Mouse (Mus musculus): ENCODE data around the gene Nalcn.
A peak's percentile ranks its signal among the peaks of the same experiment; 100 is the strongest.
"Not testable (repeated sequence)": the region's sequence is repeated elsewhere in the genome, so short reads cannot be mapped to it uniquely, and the experiment has no call there.

Nalcn gene

DNA sequence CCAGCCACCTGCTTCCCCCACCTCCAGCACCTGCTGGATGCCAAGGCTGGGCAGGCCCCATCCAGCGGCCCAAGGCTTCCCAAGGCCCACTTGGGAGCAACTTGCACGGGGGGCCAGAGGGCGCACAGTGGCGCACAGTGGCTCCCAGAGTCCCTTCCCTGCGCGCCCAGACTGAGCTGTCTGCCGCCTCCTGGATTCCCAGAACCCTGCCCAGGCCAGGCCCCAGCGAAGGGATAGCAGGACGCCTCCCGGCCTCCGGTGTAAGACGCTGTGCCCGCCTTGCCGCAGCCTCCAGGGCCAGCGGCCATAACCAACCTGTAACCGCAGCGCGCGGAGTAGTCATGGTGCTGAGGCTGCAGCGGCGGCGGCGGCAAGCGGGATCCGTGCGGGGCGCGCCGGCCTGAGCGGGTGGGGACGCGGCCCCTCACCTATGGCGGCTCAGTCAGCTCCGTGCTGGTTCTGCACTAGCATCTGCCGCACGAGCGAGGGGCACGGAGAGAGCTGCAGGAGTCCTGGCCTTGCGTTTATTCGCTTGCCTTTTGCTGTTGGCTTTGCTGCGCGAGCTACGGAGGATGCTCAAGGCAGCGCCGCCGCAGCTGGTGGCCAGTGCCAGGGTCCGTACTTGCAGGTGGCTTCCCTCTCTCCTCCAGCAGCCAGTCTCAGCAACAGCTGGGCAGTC is at the start of gene Nalcn:
Nalcn (minus strand) TSS at position 644 of the 679 bp plus-strand sequence.
- DNase-seq (ENCODE audit: low spot score in 2 of 2), result no peak

DNA sequence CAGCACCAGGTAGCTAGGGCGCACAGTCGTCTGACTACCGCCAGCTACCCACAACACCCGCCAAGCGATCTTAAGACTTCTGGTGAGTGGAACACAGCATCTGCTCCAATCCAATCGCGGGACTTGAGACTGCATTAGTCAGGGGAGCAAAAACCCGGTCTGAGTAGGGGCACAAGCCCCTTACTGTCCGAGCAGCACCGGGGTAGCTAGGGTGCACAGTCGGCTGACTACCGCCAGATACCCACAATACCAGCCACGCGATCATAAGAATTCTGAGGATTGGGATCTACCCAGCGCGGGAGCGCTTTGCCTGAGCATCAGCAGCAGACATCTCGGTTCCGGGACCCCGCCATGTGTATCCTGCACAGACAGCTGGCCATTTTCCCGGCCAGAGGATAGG is 44.1 kb upstream of the Nalcn start:
- DNase-seq (ENCODE audit: low spot score in 2 of 2), result not testable (repeated sequence)

DNA sequence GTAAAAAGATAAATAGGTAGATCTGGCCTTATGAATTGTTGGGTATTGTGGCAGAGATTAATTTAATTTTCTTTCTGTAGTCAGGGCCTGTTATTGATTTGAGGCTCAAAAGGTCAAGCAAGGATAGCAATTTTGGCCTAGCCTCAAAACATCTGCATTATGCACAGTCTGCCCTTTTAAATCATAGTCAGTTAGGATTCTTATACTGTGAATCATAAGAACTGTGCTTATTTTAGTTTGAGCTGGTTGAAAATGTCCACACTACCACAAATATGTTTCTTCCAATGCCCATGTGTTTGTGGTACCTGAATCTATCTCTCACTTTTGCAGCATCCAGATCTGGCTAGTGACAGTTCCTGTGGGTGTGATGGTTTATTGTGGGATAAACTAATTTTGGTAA is 37.5 kb upstream of the Nalcn start:
- DNase-seq (ENCODE audit: low spot score in 2 of 2), result no peak

DNA sequence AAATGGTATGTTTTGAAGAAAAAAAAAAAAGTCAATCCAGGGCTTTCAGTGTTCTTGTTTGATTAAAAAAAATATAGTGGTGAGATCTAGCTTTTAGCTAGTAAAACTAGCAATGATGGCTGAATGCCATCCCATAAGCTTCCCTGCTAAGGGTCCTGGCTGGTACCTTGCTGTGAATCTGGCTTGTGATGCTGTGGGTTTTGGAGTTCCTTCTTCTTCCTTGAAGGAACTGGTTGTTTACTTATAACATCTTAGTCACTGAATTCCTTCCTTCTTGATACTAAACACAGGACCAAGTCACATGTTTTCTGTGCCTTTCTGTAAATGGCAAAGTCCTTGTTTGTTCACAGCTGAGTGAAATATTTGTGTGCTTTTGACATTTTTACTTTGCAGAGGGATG is 36.3 kb upstream of the Nalcn start:
- no peak for DNase-seq (ENCODE audit: low spot score in 2 of 2)

DNA sequence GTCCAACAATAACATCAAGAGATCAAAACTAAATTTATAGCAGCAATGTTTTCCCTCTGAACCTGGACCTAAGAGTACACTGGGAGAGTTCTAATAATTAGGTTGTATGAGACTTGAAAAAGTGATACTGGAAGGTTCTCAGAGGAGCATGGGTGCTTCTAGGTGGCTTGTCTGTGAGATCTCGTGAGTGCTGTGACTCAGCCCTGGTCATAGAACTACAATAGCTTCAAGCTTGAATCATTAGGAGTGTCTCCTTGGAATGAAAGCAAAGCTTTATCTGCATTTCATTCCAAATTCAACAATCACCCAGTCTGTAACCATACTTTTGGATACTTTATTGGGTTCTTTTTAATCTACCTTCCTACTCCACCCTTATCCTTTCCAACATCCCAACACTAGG is 35.4 kb upstream of the Nalcn start:
- DNase-seq (ENCODE audit: low spot score in 2 of 2), result no peak

DNA sequence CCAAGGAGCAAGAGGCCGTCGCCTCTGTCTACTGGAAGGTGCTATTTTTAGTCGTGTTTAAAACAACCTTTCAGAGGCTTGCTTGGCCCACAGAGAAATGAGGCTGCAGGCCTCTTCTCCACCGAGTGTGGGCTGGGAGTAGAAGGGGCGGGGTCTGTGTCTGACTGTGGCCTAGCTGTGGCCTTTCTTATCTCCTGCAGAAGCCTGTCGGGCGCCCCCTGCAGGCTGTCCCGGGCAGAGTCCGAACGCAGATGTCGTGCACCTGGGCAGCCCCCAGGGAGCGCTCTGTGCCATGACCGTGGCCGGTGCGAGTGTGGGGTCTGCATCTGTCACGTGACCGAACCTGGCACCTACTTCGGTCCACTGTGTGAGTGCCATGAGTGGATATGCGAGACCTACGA is 34.1 kb upstream of the Nalcn start:
- DNase-seq (ENCODE audit: low spot score in 2 of 2), result peak; percentile 20 to 61

DNA sequence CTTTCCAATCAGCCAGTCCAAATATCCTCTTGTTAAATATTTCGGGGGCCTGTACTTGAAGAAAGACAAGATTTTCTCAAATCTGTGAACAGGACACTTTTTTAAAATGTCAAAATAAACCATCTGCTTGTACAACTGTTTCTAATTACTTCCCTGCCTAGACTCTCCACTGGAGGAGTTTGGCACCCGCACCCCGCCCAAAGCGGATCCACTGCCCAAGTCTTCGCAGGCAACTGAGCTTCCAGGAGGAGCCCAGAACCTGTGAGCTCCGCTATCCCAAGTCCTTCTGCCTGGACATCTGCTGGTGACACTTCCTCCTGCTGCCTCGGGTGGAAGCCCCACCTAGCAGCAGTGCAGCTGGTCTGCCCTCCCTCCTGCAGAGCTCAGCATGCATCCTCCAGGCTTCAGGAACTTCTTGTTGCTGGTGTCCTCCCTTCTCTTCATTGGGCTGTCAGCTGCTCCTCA is 33.0 kb upstream of the Nalcn start, which contains the start of gene Itgbl1:
Itgbl1 (plus strand) TSS at position 51 of the 465 bp plus-strand sequence.
- no peak for DNase-seq (ENCODE audit: low spot score in 2 of 2)

DNA sequence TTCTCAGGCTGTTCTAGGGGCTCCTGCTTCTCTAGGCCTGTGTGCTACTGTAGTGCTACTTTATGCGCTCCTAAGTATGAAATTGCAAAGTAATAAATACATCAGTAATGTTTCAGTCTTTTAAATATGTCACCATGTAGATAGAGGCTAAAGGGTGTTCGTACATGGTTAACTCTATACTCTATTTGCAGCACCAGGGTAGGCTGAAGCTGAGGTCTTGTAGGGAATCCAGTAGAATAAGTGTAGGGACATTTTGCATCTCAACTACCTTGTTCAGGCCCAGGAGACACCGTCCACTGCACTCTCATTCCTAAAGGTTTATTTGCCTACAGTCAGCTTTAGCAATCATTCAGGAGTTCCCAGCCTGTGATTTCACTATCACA is 227 bp upstream of the Nalcn start:
- no peak for DNase-seq (ENCODE audit: low spot score in 2 of 2)

DNA sequence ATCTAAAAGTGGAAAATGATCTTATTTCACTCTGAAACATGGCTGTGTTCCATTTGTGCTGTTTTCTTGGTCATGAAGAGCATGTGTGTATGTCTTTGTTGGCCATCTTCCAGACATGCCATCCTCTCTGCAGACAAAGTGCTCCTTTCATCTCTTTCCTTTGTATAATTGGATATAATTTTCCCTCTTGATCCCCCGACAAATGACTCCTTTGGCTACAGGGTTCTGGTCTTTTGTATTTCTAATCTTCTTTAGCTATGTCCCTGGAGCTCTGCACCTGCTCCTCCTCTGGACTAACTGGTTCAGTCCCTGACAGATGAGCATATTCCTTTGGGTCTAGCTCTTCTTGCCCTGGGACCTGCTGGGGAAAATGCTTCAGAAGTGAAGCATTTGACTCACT is 4.0 kb downstream of the Nalcn start:
- DNase-seq (ENCODE audit: low spot score in 2 of 2), result no peak

DNA sequence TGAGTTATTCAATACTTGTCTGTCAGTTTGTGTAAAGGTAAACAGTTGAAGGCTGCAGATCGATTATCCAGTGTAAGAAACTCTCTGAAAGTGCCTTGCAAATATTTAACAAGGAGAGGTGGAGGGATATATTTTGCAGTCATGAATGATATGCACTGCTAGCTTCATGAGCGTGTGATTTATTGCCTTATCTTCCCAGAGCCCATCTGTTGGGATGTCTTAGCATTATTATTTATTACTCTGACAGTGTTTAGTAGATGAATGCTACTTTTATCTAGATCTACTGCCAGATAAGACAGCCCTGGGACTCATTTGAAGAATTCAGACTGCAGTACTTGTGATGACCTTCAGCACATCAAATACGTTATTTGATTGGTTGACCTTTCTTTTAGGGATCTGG is 31.7 kb downstream of the Nalcn start:
- no peak for DNase-seq (ENCODE audit: low spot score in 2 of 2)

DNA sequence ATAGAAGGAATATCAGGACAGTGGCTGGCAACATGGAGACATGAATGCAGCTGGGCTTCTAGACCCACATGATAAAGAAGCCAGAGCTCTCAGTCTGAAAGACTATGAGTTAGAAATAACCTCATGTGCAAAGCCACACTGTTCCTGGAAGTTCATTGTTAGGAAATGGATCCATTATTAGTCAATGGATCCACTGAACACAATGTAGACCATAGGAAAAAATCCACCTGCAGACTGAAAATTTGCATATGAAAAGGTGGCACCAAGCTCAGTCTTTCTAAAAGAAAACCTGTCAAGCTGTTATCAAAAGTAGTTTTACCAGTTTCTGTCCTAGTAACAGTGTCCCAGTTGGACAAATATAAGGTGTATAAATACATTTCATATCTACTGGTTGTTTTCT is 39.5 kb downstream of the Nalcn start:
- DNase-seq (ENCODE audit: low spot score in 2 of 2), result no peak

DNA sequence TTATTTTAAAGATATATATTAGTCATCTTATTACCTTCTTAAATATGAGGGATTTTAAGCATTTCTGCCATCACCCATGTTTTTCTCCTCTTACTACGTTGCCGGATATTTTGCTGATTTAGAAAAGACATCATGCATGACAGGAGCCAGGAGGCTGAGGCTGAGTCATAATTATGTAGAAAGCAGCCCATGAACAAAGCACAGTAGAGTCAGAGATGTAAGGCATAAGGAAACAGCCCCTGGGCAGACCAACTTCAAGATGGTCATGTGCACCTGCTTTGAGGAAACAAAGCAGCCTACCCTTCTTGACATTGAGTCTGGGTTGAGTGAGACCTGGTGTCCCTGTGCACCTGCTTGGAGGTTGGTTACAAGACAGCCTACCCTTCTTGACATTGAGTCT is 44.5 kb downstream of the Nalcn start:
- DNase-seq (ENCODE audit: low spot score in 2 of 2), result no peak

DNA sequence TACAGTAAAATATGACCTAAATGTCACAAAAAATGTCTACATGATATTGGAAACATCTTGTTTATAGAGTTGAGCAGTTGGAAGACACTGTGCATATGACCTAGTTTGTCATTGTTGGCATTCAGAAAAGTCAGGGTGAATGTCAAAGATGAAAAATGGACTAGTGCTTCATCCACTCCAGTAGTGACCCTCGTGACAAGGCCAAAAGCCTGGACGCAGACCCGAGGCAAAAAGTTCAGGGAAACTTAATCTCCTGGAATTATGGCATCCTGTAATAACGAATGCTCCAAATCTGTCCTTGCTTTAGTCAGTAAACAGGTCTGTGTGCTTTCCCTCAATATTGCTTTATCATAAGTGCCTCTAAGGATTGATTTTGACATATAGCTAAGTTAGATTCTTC is 51.6 kb downstream of the Nalcn start:
- DNase-seq (ENCODE audit: low spot score in 2 of 2), result no peak

DNA sequence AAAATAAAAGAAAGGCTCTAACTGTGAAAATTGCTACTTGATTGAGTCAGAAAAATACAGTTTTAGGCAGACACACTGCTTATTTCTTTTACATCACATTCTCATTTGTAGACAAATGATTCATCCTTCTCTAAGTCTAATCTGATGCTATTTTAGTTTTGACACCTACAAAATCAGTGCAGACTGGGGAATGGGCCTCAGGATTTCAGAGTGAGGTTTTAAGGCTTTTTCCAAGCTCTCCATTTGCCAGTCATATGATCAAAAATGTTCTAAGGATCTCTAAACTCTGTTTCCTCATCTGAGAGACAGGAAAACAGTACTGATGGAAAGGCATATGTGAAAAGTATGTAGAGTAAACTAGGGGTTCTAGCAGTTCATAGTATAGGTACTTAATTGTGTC is 52.0 kb downstream of the Nalcn start:
- DNase-seq (ENCODE audit: low spot score in 2 of 2), result no peak

DNA sequence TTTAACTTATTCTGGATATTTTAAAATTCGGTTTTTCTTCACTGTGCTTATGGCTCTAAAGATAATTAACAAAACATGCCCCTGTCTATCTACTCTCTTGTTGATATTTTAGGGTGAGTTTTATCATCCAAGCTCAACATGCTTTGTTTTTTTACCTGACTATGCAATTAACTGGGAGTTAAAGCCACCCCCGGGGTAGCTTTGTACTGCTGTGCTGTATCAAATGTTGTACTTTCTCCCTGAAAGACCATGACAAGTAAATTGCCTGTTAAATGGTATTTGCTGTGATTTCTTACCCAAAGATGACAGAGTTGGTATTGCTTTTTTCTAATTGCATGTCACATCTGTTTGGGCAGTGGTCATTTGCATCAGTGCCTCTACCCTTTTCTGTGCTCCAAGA is 60.3 kb downstream of the Nalcn start:
- DNase-seq (ENCODE audit: low spot score in 2 of 2), result no peak

DNA sequence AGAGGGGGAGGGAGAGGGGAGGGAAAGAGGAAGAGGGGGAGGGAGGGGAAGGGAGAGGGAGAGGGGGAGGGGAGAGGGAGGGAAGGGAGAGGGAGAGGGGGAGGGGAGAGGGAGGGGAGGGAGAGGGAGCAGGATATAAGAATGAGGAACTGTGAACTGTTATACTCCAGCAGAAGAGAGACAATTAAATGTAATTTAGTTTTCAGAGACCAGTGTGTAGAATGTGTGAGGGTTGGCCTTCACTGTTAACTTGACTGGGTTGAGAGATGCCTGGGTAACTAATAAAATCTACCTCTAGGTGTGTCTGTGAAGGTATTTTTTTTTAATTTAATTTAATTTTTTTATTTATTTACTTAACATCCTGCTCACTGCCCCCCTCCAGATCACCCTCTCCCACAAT is 71.4 kb downstream of the Nalcn start:
- no peak for DNase-seq (ENCODE audit: low spot score in 2 of 2)

DNA sequence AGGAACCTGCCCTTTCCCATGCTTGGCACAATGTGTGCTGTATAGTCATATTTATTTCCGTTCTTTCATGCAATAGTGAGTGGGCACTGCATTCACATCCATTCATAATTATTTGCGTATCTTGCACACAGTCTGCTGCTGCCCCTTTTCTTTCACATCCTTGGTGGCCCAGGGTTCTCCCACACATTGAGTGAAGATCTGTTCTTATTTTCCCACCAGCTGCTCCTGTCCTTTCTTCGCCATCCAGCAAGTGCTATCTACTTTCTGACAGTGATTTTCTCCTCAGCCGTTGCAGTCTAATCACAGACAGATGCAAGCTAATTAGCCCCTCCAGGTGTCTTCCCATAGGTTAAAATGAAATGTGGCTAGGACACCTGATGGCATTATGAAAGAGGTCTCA is 72.0 kb downstream of the Nalcn start:
- no peak for DNase-seq (ENCODE audit: low spot score in 2 of 2)

DNA sequence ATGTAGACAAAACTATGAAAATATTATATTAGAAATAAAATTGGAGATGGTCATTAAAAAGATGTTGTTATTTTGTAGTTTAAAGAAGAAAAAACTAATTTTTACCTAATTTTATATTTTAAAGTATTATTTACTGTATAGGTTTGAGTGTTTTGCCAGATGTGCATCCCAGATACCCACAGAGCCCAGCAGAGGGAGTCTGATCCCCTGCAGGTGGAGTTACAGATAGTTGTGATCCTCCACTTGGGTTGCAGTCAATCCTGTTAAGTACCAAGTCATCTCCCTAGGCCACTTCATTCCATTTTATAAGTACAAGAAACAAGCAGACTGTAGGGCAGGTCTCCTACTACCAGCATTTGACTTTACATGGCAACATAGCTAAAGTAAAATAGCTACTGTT is 84.6 kb downstream of the Nalcn start:
- no peak for DNase-seq (ENCODE audit: low spot score in 2 of 2)

DNA sequence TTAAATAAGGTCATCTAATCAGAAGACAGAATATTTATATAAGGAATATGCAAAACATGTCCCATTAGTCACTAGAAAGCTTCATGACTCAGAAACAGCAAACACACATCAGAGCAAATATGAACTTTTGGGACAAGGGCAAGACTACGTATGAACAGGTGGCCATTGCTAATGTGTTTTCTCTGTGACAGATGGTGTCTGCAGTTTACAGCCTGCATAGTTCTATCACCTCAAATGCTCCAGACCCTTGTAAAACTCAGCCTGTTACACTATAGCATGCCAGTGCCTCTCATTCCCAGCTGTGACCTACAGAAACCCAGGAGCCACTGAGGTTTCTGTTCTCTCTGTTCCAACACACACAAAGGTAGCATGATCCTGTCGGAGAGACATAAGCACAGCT is 91.3 kb downstream of the Nalcn start:
- DNase-seq (ENCODE audit: low spot score in 2 of 2), result no peak

DNA sequence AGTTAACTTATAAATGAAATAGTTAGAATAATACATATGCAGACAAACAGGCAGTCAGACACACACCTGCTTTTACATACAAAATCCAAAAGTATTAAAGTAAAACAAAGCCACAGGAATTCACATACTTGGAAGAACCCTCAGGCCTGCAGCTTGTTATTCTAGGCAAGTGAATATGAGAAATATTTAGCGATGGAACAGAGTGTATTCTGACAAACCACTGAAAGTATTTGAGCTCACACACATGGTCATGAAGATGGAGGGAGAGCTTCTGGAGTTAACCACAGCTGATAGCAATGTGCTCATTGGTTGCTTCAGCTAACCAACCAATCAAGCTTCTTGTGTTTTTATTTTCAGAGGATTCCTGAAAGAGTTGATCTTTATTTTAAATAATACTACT is 93.9 kb downstream of the Nalcn start:
- DNase-seq (ENCODE audit: low spot score in 2 of 2), result no peak

DNA sequence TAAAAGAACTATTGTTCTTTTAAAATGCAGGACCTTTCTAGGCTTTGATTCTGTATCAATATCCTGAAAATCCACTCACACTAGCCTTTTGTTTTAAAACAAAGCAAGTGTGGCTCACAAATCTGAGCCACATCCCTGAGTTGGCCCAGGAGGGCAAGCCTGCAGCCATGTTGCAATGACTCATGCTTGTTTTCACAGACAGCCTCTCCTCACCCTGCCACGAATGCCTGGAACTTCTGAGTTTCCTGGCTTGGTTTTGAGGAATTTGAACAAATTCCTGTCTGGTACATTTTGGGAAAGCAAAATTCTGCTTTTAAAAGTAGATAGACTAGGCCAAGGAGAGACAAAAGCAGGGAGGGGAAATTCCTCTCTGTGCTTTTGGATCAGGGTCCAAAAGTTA is 95.7 kb downstream of the Nalcn start:
- DNase-seq (ENCODE audit: low spot score in 2 of 2), result no peak

DNA sequence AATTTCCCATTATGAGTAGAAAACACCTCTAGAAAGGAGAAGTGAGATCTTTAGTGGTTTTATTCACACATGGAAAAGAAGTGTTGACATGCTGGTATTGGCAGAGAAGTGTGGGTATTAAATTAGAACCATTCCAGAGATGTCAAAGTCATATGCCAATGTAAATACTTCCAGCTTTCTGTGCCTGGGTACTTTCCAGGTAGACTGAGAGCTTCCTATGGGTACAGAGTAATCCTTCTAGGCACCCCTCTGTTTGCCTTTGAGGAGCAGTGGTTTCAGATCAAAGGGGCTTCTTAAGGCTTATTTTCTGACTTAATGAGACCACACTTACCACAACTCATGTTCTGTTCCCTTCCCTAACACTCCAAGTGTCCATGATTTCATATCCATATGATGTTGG is 97.8 kb downstream of the Nalcn start:
- DNase-seq (ENCODE audit: low spot score in 2 of 2), result no peak

DNA sequence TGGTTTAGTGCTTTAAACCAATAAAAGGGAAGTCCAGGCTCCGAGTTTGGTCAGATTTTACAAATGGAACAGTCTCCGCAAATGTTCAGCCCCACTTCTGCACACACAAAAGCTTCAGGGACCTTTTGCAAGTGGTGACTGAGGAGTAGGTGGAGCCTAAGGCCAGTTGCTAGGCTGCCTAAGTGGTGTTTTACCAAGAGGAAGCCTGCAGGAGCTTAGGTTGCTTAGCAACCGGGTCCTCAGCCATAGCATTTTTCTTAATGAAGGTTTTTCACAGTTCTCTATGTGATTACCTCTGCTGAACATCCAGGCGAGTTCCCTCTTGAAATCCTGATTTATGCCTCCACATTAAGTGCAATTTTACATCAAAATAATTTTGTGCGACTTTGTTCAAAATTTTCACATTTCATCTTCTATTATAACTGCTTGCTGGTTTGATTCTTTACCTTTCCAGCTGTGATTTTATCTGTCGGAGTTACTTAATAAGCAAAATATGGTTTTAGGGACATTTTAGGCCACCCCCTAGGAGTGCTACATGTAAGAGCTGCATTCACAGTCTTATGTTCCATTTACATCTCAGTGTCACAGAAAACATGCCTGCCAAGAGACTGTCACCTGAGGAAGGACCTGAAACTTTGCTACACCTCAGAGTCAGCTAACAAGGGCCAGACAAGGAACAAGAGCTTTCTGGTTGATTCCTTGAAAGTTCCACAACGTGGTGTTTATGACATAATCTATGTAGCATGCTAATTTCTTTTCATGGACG is 113.4 kb downstream of the Nalcn start:
- no peak for DNase-seq (ENCODE audit: low spot score in 2 of 2)

DNA sequence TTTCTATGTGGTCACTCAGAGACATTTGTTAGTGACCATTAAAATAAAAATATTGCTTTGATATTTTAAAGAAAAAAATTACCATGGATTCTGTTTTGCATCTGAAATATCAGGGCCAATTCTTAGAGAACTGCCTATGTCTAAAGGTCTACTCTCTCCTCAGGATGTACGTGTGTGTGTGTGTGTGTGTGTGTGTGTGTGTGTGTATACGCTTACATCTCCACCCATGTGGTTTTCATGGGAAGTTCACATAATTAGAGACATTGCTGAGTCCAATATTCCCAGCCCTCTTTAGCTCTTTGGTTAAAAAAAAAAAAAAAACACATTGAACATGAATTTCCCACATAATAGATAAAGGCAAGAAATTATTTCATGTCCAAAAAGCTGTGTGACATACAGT is 114.0 kb downstream of the Nalcn start:
- DNase-seq (ENCODE audit: low spot score in 2 of 2), result no peak

All from spleen, postnatal 4 days (tissue).